In the genomic region with DNA sequence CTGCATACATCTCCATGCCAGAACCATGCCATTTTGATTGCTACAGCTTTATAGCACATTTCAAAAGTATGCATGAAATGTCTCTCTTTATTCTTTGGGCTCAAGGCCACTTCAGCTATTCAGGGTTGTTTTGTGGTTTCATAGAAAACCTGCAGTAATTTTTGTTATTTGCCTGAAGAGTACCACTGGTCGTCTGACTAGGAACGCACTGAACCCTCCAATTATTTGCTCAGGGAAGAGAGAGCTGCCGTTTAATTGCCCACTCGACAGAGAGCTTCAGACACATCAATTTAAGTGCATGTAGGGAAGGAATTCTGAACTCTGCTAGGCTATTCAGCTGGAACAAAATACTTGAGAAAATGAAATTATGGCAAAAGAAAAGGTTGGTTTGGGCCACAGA, we compare ENCODE assay signal across 20 mouse cellular contexts. TPM values are rescaled to one million over a fixed set of nuclear protein-coding genes. Genes with fewer than 3 reads are reported as not detected.
DNase-seq lines count a peak whose midpoint lies in the region; TF ChIP-seq lines count a peak whose summit lies in the region.
"Had no signal": no experiment of that assay in that cellular context is flagged by ENCODE, and none has a peak within 500 bp of the region (broad histone marks: within the 10 kb centered on the region; RNA-seq: fewer than 3 reads in every experiment).

No protein-coding gene starts in this region.

- H3K36me3 ChIP-seq in testis, adult 2 months (ENCODE audit: control insufficient read depth, insufficient read depth, low read length) = no peaks in the 10 kb centered on the region
- H3K36me3 ChIP-seq: embryonic facial prominence, embryonic 13.5 days; embryonic facial prominence, embryonic 15.5 days; forebrain, embryonic 10.5 days; forebrain, embryonic 12.5 days; G1E had no signal

- TF ChIP-seq CTCF in testis, adult 2 months (IDR thresholded peaks at IDR 0.05; ENCODE audit: control insufficient read depth, insufficient read depth, insufficient replicate concordance, low read depth, low read length) = no peak

- peak; percentile 10 for DNase-seq in adrenal gland, adult 2 months
- no peak for DNase-seq in adrenal gland, postnatal 25 days
- no peak for DNase-seq in testis, postnatal 14 days (ENCODE audit: low spot score)
- no peak for DNase-seq in thymus, postnatal 14 days
- DNase-seq: adrenal gland, adult 8-10 months; B cell, adult 2 months; cerebellum, adult 11-12 months; cerebellum, adult 2 months; cerebellum, adult 9-10 months; embryo, embryonic 11 days had no signal

- no peaks in the 10 kb centered on the region for H3K27me3 ChIP-seq in testis, adult 2 months (ENCODE audit: control insufficient read depth, insufficient read depth, low read length)
- H3K27me3 ChIP-seq: CH12.LX; embryonic facial prominence, embryonic 13.5 days; embryonic facial prominence, embryonic 15.5 days; forebrain, embryonic 12.5 days had no signal

- H3K27ac ChIP-seq in testis, adult 2 months (ENCODE audit: control insufficient read depth, insufficient read depth, low read depth, low read length) = no peak overlapping the region
- H3K27ac ChIP-seq: embryonic facial prominence, embryonic 13.5 days; embryonic facial prominence, embryonic 15.5 days; forebrain, embryonic 10.5 days; forebrain, embryonic 12.5 days had no signal

- H3K4me3 ChIP-seq in testis, adult 2 months (ENCODE audit: control insufficient read depth, low read depth, low read length) = peak overlapping the region; percentile 68
- H3K4me3 ChIP-seq: embryonic facial prominence, embryonic 13.5 days; embryonic facial prominence, embryonic 15.5 days; erythroblast, embryonic 14.5 days; forebrain, embryonic 10.5 days; forebrain, embryonic 12.5 days had no signal

- no peak for TF ChIP-seq POLR2A in testis, adult 2 months (IDR thresholded peaks at IDR 0.05; ENCODE audit: control insufficient read depth, low read depth, low read length)

- H3K4me1 ChIP-seq in testis, adult 2 months (ENCODE audit: control insufficient read depth, insufficient read depth, low read length) = peaks cover 2% of the 10 kb centered on the region; the same call in 1 of the 2 replicates
- H3K4me1 ChIP-seq: embryonic facial prominence, embryonic 13.5 days; embryonic facial prominence, embryonic 15.5 days; forebrain, embryonic 10.5 days; forebrain, embryonic 12.5 days had no signal

RNA-seq across cellular contexts. Expression of gene Pik3c2g, which starts 11.2 kb away (rescaled TPM):
- 10 to 100 TPM in 1 of 2 experiments, under 1 TPM in 1; 0.17 to 52.1 TPM for total RNA-seq in adrenal gland, adult 2 months (2021)
- 3.9 and 4.2 TPM in 2 replicates for polyA plus RNA-seq in adrenal gland, adult 2 months (2012; rRNA removed)
- 158 and 187 TPM in 2 replicates for total RNA-seq in adrenal gland, postnatal 25 days (2021)
- 0.28 and 0.35 TPM in 2 replicates for polyA plus RNA-seq in testis, adult 2 months (2012; rRNA removed)
- total RNA-seq: CH12.LX; common myeloid progenitor, adult 5-6 weeks had no signal
- polyA plus RNA-seq: CD4-positive, CD25-positive, alpha-beta regulatory T cell, adult 4 months; erythroblast, embryonic 14.5 days; forebrain, embryonic 10.5 days; forebrain, embryonic 12.5 days; G1E had no signal
